Mouse (Mus musculus) hindbrain, embryonic 10.5 days (tissue): ENCODE measurements at regions not wholly inside any gene's neighbourhood (a gene's known extent, or its start where the extent isn't known, plus 50 kb on each side); places are given as distances from the start of the nearest gene placed in this dataset.

Experiments
- DNase-seq: peaks from one replicate; pipeline ENCODE4 v3.0.0-alpha.2; 2017; ENCODE audit warnings: low spot score
- H3K27ac ChIP-seq: fragments of 300-500 bp; sonication (generic); 2 replicates; pipeline ENCODE4 v1.5.1; 2016; ENCODE audit warnings: mild to moderate bottlenecking, moderate library complexity
- H3K27me3 ChIP-seq: fragments of 300-500 bp; sonication (generic); 2 replicates; pipeline ENCODE4 v1.6.1; 2016; ENCODE audit warnings: mild to moderate bottlenecking; ENCODE audit not compliant: poor library complexity, insufficient read depth, severe bottlenecking
- H3K36me3 ChIP-seq: fragments of 300-500 bp; sonication (generic); 2 replicates; pipeline ENCODE4 v1.6.1; 2016; ENCODE audit warnings: mild to moderate bottlenecking, moderate library complexity
- H3K4me1 ChIP-seq: fragments of 300-500 bp; sonication (generic); replicated peaks from 2 replicates; pipeline ENCODE4 v1.6.1; 2016; ENCODE audit warnings: mild to moderate bottlenecking
- H3K4me3 ChIP-seq: fragments of 300-500 bp; sonication (generic); 2 replicates; pipeline ENCODE4 v1.5.1; 2016; ENCODE audit warnings: mild to moderate bottlenecking, moderate library complexity
- H3K9me3 ChIP-seq: fragments of 300-500 bp; sonication (generic); 2 replicates; pipeline ENCODE4 v1.6.1; 2016; ENCODE audit warnings: mild to moderate bottlenecking, moderate library complexity
- WGBS: fragments of 180-500 bp; shearing (Covaris S2); methylation state at CpG from one replicate; pipeline ENCODE4 v1.1.7; 2016; 5-methylcytosine and 5-hydroxymethylcytosine counted together

GRCm38 (mm10) chr13:107758327-107759095 lies 285.7 kb upstream of the Smim15 start:
- Histone ChIP-seq H3K36me3 (peaks cover 28% of the 10 kb centered on the region), H3K9me3 (no peaks in the 10 kb centered on the region), H3K4me3 (no peak overlapping the region), H3K4me1 (0 out of 2 replicates have a peak, but pooled peaks cover under 1% of the 10 kb centered on the region), H3K27ac (no peak overlapping the region), H3K27me3 (no peaks in the 10 kb centered on the region)
- 91% methylated on average over 13 of the region's 13 CpGs for WGBS
- no peak for DNase-seq

GRCm38 (mm10) chr13:107752745-107753144 lies 291.5 kb upstream of the Smim15 start:
- peaks cover 25% of the 10 kb centered on the region for H3K36me3 ChIP-seq
- no peak overlapping the region for H3K4me3 ChIP-seq
- no peak for DNase-seq
- no peaks in the 10 kb centered on the region for H3K9me3 ChIP-seq
- WGBS = 73% methylated on average over 3 of the region's 3 CpGs
- no peaks in the 10 kb centered on the region for H3K27me3 ChIP-seq
- H3K27ac ChIP-seq = no peak overlapping the region
- no peaks in the 10 kb centered on the region for H3K4me1 ChIP-seq

- no peaks in the 10 kb centered on the region for H3K27me3 ChIP-seq
- WGBS = 54% methylated on average over 21 of the region's 21 CpGs
- peak; percentile 65 for DNase-seq
- H3K9me3 ChIP-seq = no peaks in the 10 kb centered on the region
- H3K36me3 ChIP-seq = peaks cover 82% of the 10 kb centered on the region
- H3K27ac ChIP-seq = peak overlapping the region; percentile 51; the same call in 1 of the 2 replicates
- H3K4me3 ChIP-seq = 0 out of 2 replicates have a peak overlapping the region, but pooled peaks have one; percentile 14
- peaks cover 28% of the 10 kb centered on the region for H3K4me1 ChIP-seq
These were observed 300.6 kb upstream of the Smim15 start for GRCm38 (mm10) chr13:107743464-107744218.

GRCm38 (mm10) chr13:107736581-107736980 lies 307.7 kb upstream of the Smim15 start:
- H3K4me1 ChIP-seq = no peaks in the 10 kb centered on the region
- no peaks in the 10 kb centered on the region for H3K27me3 ChIP-seq
- 92% methylated on average over 8 of the region's 8 CpGs for WGBS
- no peak for DNase-seq
- no peak overlapping the region for H3K27ac ChIP-seq
- H3K4me3 ChIP-seq = no peak overlapping the region
- H3K36me3 ChIP-seq = peaks cover 77% of the 10 kb centered on the region
- no peaks in the 10 kb centered on the region for H3K9me3 ChIP-seq

- H3K9me3 ChIP-seq = no peaks in the 10 kb centered on the region
- no peaks in the 10 kb centered on the region for H3K4me1 ChIP-seq
- peaks cover 79% of the 10 kb centered on the region for H3K36me3 ChIP-seq
These were observed 309.9 kb upstream of the Smim15 start for GRCm38 (mm10) chr13:107734161-107734905.

GRCm38 (mm10) chr13:107730976-107731375 lies 313.3 kb upstream of the Smim15 start:
- DNase-seq = no peak
- 96% methylated on average over 9 of the region's 9 CpGs for WGBS

More at GRCm38 (mm10) chr13:107734161-107734905, 309.9 kb upstream of the Smim15 start:
- no peak overlapping the region for H3K27ac ChIP-seq
- 91% methylated on average over 12 of the region's 12 CpGs for WGBS
- no peak for DNase-seq
- no peak overlapping the region for H3K4me3 ChIP-seq
- H3K27me3 ChIP-seq = no peaks in the 10 kb centered on the region

GRCm38 (mm10) chr13:107726491-107726890 lies 317.8 kb upstream of the Smim15 start:
- Histone ChIP-seq H3K9me3 (no peaks in the 10 kb centered on the region), H3K4me3 (no peak overlapping the region), H3K27ac (no peak overlapping the region), H3K36me3 (peaks cover 71% of the 10 kb centered on the region), H3K4me1 (no peaks in the 10 kb centered on the region), H3K27me3 (no peaks in the 10 kb centered on the region)
- WGBS = 96% methylated on average over 20 of the region's 20 CpGs
- no peak for DNase-seq

More at GRCm38 (mm10) chr13:107730976-107731375, 313.3 kb upstream of the Smim15 start:
- H3K27ac ChIP-seq = no peak overlapping the region
- H3K4me1 ChIP-seq = no peaks in the 10 kb centered on the region
- peaks cover 85% of the 10 kb centered on the region for H3K36me3 ChIP-seq
- no peaks in the 10 kb centered on the region for H3K27me3 ChIP-seq
- H3K4me3 ChIP-seq = no peak overlapping the region
- H3K9me3 ChIP-seq = no peaks in the 10 kb centered on the region

GRCm38 (mm10) chr13:107721901-107722300 lies 322.3 kb upstream of the Smim15 start:
- H3K27ac ChIP-seq = no peak overlapping the region
- no peak for DNase-seq
- H3K4me1 ChIP-seq = peaks cover 14% of the 10 kb centered on the region
- H3K27me3 ChIP-seq = no peaks in the 10 kb centered on the region
- H3K36me3 ChIP-seq = peaks cover 26% of the 10 kb centered on the region
- WGBS = 89% methylated on average over 11 of the region's 11 CpGs
- no peak overlapping the region for H3K4me3 ChIP-seq
- no peaks in the 10 kb centered on the region for H3K9me3 ChIP-seq

- no peak for DNase-seq
These were observed 323.2 kb upstream of the Smim15 start for GRCm38 (mm10) chr13:107720874-107721574.

GRCm38 (mm10) chr13:107718973-107719620 lies 325.1 kb upstream of the Smim15 start:
- Histone ChIP-seq H3K27ac (peak overlapping the region; percentile 3; the same call in 1 of the 2 replicates), H3K4me1 (peaks cover 14% of the 10 kb centered on the region), H3K9me3 (no peaks in the 10 kb centered on the region), H3K36me3 (0 out of 2 replicates have a peak, but pooled peaks cover 1% of the 10 kb centered on the region), H3K4me3 (no peak overlapping the region), H3K27me3 (no peaks in the 10 kb centered on the region)
- WGBS = 41% methylated on average over 14 of the region's 14 CpGs
- peak; percentile 23 for DNase-seq

More at GRCm38 (mm10) chr13:107720874-107721574, 323.2 kb upstream of the Smim15 start:
- H3K27me3 ChIP-seq = no peaks in the 10 kb centered on the region
- H3K9me3 ChIP-seq = no peaks in the 10 kb centered on the region
- peaks cover 17% of the 10 kb centered on the region for H3K36me3 ChIP-seq
- peaks cover 14% of the 10 kb centered on the region for H3K4me1 ChIP-seq
- WGBS = 81% methylated on average over 8 of the region's 8 CpGs
- H3K27ac ChIP-seq = no peak overlapping the region
- no peak overlapping the region for H3K4me3 ChIP-seq

- Histone ChIP-seq H3K27me3 (no peaks in the 10 kb centered on the region), H3K36me3 (no peaks in the 10 kb centered on the region), H3K9me3 (0 out of 2 replicates have a peak, but pooled peaks cover 3% of the 10 kb centered on the region), H3K4me1 (peaks cover 14% of the 10 kb centered on the region), H3K4me3 (no peak overlapping the region), H3K27ac (no peak overlapping the region)
- 90% methylated on average over 4 of the region's 4 CpGs for WGBS
- no peak for DNase-seq
These were observed 328.6 kb upstream of the Smim15 start for GRCm38 (mm10) chr13:107715616-107716015.
